Mouse (Mus musculus): ENCODE results near the gene Zfp710. TPM values are rescaled to one million over a fixed set of nuclear protein-coding genes. Genes with fewer than 3 reads are reported as not detected.
"Not testable (repeated sequence)": the region's sequence is repeated elsewhere in the genome, so short reads cannot be mapped to it uniquely, and the experiment has no call there.

The Zfp710 gene
- polyA plus RNA-seq, 1 experiment from 2014 or later, result 33.7 TPM

DNA sequence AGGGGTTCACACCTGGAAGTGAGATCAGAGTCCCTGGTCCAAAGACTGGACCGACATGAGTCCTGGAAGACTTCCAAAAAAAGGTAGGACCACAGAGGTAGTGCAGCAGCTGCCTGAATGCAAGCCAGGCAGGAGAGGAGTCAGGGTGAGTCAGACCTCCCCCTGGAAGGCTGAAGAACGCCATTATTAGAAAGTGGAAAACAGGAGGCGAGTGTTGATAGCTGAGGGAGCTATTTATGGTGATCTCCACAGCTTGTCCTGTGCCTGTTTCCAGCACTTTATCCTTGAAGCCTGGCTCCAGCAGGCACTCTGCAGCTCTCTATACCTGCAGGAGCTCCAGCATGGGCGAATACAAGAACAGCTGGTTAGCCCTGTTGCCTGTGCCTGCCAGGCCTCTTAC is 94.6 kb downstream of the Zfp710 start:
- H3K27ac ChIP-seq, result no peak overlapping the region
- H3K4me3 ChIP-seq (ENCODE audit: inconsistent target), result no peak overlapping the region
- H3K79me2 ChIP-seq (ENCODE audit: inconsistent target), result peaks cover 2% of the 10 kb centered on the region
- no peaks in the 10 kb centered on the region for H3K36me3 ChIP-seq (ENCODE audit: inconsistent target)
- WGBS (ENCODE audit: missing documents), result 99% methylated on average over 4 of the region's 4 CpGs

DNA sequence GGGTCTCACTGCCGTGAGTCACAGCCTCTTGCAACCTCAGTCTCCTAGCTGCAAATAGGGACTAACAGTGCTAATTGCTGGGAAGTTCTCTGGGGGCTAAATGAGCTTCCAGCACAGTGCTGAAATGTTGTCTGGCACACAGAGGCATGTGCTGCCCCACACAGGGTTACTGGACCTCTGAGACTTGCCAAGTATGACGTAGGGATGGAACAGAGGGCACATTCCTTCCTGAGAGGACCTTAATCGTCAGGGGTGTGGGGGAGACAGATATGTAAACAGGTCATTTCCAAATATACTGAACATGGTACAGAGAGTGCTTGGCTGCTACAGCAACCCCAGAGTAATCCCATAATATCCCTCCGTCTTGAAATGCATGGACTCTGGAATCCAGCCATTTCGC is 96.5 kb downstream of the Zfp710 start:
- Histone ChIP-seq H3K4me3 (ENCODE audit: inconsistent target) (no peak overlapping the region), H3K36me3 (ENCODE audit: inconsistent target) (no peaks in the 10 kb centered on the region), H3K27ac (no peak overlapping the region), H3K79me2 (ENCODE audit: inconsistent target) (no peaks in the 10 kb centered on the region)
- 91% methylated on average over 5 of the region's 5 CpGs for WGBS (ENCODE audit: missing documents)

DNA sequence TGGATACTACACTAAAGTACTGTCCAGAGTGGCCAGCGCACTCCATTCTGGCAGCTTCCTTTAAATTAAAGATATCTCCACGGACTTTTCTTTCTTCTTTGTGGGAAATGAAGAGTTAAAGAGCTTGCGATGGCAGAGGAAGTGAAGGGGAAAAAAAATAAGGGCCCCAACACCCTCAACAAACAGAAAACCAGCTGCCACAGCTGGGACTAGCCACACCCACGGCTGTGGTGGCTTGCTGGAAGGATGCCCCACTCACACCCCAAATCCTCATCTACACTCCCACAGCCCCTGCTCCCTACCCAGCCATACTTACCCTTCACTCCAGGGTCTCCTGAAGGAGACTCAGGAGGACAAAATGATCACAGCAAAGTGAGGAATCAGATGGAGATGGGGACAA is 98.5 kb downstream of the Zfp710 start:
- H3K4me3 ChIP-seq (ENCODE audit: inconsistent target), result no peak overlapping the region
- WGBS (ENCODE audit: missing documents), result 23% methylated on average over 4 of the region's 4 CpGs
- H3K27ac ChIP-seq, result no peak overlapping the region
- no peaks in the 10 kb centered on the region for H3K36me3 ChIP-seq (ENCODE audit: inconsistent target)
- no peaks in the 10 kb centered on the region for H3K79me2 ChIP-seq (ENCODE audit: inconsistent target)

DNA sequence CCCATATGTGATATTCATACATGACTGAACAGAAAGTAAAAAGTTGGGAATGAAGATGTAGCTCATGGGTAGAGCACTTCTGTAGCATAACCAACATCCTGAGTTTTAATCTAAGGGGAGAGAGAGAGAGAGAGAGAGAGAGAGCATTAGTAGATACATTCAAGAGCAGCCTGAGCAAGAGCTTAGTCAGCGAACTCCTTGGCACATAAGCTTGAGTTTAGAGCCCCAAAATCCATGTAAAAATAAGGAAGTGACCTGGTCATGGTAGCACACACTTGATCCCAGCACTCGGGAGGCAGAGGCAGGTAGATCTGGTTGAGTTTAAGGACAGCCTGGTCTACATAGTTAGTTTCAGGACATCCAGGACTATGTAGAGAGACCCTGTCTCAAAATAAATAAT is 99.1 kb downstream of the Zfp710 start:
- Histone ChIP-seq H3K36me3 (ENCODE audit: inconsistent target) (no peaks in the 10 kb centered on the region), H3K4me3 (ENCODE audit: inconsistent target) (no peak overlapping the region), H3K27ac (no peak overlapping the region), H3K79me2 (ENCODE audit: inconsistent target) (no peaks in the 10 kb centered on the region)
- WGBS (ENCODE audit: missing documents), result 59% methylated on average over 2 of the region's 2 CpGs

DNA sequence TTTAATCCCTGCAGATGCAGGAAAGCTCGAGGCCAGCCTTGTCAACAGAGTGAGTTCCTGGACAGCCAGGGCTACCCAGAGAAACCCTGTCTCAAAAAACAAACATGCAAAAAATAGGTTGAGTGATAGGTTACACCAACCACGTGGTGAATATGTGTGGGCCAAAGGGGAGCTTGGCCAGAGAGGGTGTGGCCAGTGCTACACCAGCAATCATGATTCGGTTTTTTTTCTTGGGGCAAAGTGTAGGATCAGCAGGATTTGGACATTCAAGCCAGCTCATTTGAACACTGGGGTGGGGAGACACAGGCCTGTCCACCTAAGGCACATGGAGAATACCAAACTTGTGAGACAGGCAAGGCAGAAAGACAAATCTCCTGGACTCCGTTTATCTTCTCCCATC is 104.7 kb downstream of the Zfp710 start:
- Histone ChIP-seq H3K27ac (no peak overlapping the region), H3K36me3 (ENCODE audit: inconsistent target) (no peaks in the 10 kb centered on the region), H3K79me2 (ENCODE audit: inconsistent target) (no peaks in the 10 kb centered on the region), H3K4me3 (ENCODE audit: inconsistent target) (no peak overlapping the region)
- WGBS (ENCODE audit: missing documents), result 62% methylated on average over 4 of the region's 4 CpGs

DNA sequence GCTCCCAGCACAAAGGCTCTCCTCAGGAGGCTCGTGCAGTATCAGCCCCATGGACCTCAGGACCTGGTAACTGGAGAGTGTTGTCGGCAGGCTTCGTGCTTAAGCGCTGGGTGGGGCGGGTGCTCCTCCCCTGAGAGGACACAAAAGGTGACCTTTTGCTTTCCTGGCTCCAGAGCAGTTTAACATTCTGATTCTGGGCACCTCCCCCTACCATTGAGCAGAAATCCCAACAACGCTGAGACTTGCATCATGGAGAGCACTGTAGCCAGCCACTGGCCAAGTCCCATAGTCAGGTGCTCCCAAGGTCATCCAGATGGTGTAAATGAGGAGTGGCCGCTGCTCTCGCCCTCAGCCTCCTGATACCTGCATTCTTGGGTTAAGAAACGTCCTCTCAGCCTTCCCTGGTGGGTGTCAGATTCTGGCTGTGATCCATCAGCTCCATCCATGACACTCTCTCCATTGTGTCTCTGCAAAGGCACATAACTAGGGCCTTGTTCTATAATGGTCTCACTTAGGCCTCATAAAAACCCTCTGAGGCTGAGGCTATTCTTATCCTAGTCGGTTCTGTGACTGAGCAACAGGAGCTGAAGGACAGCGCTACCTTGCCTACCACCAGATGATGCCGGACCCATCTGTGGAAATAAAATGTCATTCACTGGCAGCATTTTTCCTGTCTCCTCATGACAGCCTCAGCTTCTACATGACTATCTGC is 105.9 kb downstream of the Zfp710 start:
- Histone ChIP-seq H3K27ac (no peak overlapping the region), H3K4me3 (ENCODE audit: inconsistent target) (no peak overlapping the region), H3K36me3 (ENCODE audit: inconsistent target) (no peaks in the 10 kb centered on the region), H3K79me2 (ENCODE audit: inconsistent target) (no peaks in the 10 kb centered on the region)
- WGBS (ENCODE audit: missing documents), result 90% methylated on average over 12 of the region's 12 CpGs

DNA sequence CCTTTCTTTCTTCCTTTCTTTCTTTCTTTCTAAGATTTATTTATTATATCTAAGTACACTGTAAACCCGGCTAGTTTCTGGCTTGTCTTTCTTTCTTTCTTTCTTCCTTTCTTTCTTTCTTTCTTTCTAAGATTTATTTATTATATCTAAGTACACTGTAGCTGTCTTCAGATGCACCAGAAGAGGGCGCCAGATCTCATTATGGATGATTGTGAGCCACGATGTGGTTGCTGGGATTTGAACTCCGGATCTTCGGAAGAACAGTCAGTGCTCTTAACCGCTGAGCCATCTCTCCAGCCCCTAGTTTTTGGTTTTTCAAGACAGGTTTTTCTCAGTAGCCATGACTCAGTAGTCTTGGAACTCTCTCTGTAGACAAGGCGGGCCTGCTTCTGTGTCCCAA is 106.7 kb downstream of the Zfp710 start:
- H3K36me3 ChIP-seq (ENCODE audit: inconsistent target); H3K4me3 ChIP-seq (ENCODE audit: inconsistent target); H3K79me2 ChIP-seq (ENCODE audit: inconsistent target); H3K27ac ChIP-seq: not testable (repeated sequence)
- WGBS (ENCODE audit: missing documents), result 60% methylated on average over 7 of the region's 7 CpGs

DNA sequence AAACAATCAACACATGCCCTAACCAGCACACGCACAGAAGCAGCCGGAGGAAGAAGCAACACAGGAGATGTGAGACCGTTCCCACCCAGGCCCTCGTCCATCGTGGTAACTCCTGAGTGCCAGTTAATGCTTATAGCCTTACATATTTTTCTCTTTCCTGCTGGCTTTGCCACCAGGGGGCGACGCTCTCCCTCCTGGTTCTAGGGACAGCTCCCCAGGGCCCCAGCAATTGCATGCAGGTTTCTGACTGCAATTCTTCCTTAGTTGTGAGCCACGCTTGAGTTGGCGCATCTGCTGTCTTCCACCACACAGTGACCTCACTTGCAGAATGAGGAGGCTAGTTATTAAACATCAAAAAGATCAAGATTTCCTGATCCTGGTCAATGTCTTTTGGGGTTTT is 107.9 kb downstream of the Zfp710 start:
- no peaks in the 10 kb centered on the region for H3K36me3 ChIP-seq (ENCODE audit: inconsistent target)
- no peaks in the 10 kb centered on the region for H3K79me2 ChIP-seq (ENCODE audit: inconsistent target)
- no peak overlapping the region for H3K27ac ChIP-seq
- WGBS (ENCODE audit: missing documents), result 40% methylated on average over 9 of the region's 9 CpGs
- no peak overlapping the region for H3K4me3 ChIP-seq (ENCODE audit: inconsistent target)

DNA sequence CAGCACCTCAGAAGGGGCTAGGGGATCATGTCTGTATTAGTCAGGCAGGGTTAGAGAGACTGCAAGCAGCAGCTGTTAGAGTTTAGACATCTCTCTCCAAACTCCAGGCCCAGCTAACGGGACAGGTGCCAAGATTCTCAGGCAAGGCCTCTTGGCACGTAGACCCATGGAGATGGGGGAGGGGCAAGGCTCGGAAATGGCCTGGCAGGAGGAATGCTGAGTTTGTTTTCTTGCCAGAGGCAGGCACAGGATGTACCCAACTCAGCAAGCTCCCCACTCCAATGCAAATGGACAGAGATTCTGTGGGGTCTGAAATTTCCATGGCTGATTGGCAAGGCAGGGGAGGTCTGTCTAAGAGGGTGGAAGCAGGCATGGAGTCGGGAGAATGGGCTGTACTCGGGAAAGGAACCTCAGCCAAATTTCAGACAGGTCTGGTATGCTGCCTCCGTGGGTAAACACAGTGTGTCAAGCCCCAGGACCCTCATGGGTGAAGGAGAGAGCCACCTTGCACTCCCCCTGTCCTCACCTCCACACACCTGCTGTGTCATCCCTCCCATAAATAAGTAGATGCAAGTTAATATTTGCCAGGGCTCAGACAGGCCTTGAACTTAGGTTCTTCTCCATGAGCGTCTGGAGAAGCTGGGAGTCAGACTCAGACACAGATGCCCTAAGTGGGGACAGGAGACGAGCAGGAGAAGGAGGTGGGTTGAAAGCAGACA is 110.0 kb downstream of the Zfp710 start:
- Histone ChIP-seq H3K36me3 (ENCODE audit: inconsistent target) (no peaks in the 10 kb centered on the region), H3K79me2 (ENCODE audit: inconsistent target) (no peaks in the 10 kb centered on the region), H3K4me3 (ENCODE audit: inconsistent target) (no peak overlapping the region), H3K27ac (no peak overlapping the region)
- 86% methylated on average over 8 of the region's 8 CpGs for WGBS (ENCODE audit: missing documents)

DNA sequence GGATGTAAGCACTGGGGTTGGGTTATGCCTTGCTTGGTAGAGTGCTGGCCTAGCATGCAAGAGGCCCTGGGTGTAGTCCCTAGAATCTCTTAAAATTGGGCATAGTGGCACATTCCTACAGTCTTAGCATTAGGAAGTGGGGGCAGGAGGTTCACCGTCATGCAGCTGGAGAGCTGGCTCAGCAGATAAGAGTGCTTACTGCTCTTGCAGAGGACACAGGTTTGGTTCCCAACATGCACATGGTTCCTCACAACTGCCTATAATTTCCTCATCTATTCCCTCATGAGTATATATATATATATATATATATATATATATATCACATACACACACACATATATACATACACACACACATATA is 110.5 kb downstream of the Zfp710 start:
- 88% methylated on average over 1 of the region's 1 CpGs for WGBS (ENCODE audit: missing documents)
- Histone ChIP-seq H3K27ac (no peak overlapping the region), H3K4me3 (ENCODE audit: inconsistent target) (no peak overlapping the region)

DNA sequence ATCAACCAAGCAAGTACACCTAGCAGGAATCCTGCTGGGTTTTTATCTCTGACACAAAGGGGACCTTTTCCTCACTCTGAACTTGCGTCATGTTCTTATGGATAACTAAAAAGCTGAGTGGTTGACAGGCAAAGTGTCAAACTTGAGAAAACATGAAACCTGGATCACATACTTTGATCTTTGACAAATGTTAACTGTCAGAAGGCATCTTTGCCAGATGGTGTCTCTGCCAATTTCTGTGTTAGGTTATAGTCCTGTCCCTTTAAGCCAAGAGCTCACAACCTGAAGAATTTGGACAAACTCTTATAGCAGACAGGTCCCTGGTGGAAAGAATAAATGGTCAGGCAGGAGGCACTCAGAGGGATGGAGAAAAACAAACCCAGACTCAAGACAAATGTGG is 113.8 kb downstream of the Zfp710 start:
- H3K27ac ChIP-seq, result no peak overlapping the region
- H3K36me3 ChIP-seq (ENCODE audit: inconsistent target), result no peaks in the 10 kb centered on the region
- WGBS (ENCODE audit: missing documents), result 83% methylated on average over 1 of the region's 1 CpGs
- no peak overlapping the region for H3K4me3 ChIP-seq (ENCODE audit: inconsistent target)
- no peaks in the 10 kb centered on the region for H3K79me2 ChIP-seq (ENCODE audit: inconsistent target)

More for the DNA sequence above, 110.5 kb downstream of the Zfp710 start:
- H3K79me2 ChIP-seq (ENCODE audit: inconsistent target), result no peaks in the 10 kb centered on the region
- no peaks in the 10 kb centered on the region for H3K36me3 ChIP-seq (ENCODE audit: inconsistent target)

DNA sequence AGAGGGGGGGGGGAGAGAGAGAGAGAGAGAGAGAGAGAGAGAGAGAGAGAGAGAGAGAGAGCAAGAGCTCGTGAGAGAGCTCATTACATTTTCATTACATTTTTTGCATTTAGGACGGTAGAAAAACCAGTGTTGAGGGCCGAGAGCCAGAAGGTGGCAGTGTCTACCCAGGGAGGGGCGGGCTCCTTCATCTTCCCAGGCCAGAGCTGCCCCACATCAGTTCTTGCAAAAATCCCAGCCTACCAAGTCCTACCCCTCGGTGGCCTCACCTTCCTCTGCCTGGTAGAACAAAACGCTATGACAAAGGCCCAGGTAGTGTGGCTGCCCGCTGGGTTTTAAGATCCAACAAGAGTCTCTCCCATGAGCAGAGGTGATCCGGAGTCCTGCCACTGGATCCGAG is 116.2 kb downstream of the Zfp710 start:
- WGBS (ENCODE audit: missing documents), result 10% methylated on average over 8 of the region's 9 CpGs
- no peak overlapping the region for H3K27ac ChIP-seq
- no peaks in the 10 kb centered on the region for H3K79me2 ChIP-seq (ENCODE audit: inconsistent target)
- H3K36me3 ChIP-seq (ENCODE audit: inconsistent target), result no peaks in the 10 kb centered on the region
- H3K4me3 ChIP-seq (ENCODE audit: inconsistent target), result no peak overlapping the region

Other genes with a start within 250 kb of the Zfp710 start
- not detected in 3 replicates for gene Mesp1, start 231.0 kb upstream of the Zfp710 start, polyA plus RNA-seq (2018)
- gene Mesp2, start 214.1 kb upstream of the Zfp710 start, polyA plus RNA-seq (2018), result 0.12 TPM in 1 of 3 replicates, not detected in the others
- 640 to 2,077 TPM (median 1,213 TPM) in 3 replicates for gene Anpep, start 163.8 kb upstream of the Zfp710 start, polyA plus RNA-seq (2018)
- 9.2 to 13.3 TPM (median 12.1 TPM) in 3 replicates for gene Ap3s2, start 104.2 kb upstream of the Zfp710 start, polyA plus RNA-seq (2018)
- gene Arpin, start 89.5 kb upstream of the Zfp710 start, polyA plus RNA-seq (2018), result 3.9 to 6.0 TPM (median 5.8 TPM) in 3 replicates
- gene Idh2, start 90.6 kb downstream of the Zfp710 start, polyA plus RNA-seq (2018), result 72.5 to 101 TPM (median 88.0 TPM) in 3 replicates
- 6.0 to 23.1 TPM (median 10.0 TPM) in 3 replicates for gene Sema4b, start 162.0 kb downstream of the Zfp710 start, polyA plus RNA-seq (2018)
- gene Cib1, start 208.0 kb downstream of the Zfp710 start, polyA plus RNA-seq (2018), result 28.5 to 81.1 TPM (median 68.2 TPM) in 3 replicates
- gene Gdpgp1, start 208.1 kb downstream of the Zfp710 start, polyA plus RNA-seq (2018), result 2.7 to 3.2 TPM (median 3.1 TPM) in 3 replicates
- gene Ttll13, start 221.6 kb downstream of the Zfp710 start, polyA plus RNA-seq (2018), result 0.06 to 0.07 TPM in 2 of 3 replicates, not detected in the other
- 10.5 to 19.3 TPM (median 14.7 TPM) in 3 replicates for gene Ngrn, start 236.4 kb downstream of the Zfp710 start, polyA plus RNA-seq (2018)
- gene Vps33b, start 244.8 kb downstream of the Zfp710 start, polyA plus RNA-seq (2018), result 9.4 to 14.3 TPM (median 12.9 TPM) in 3 replicates

Measured in macrophage (primary cell).